Mouse (Mus musculus) kidney, adult 9 months (tissue): ENCODE measurements around the gene Togaram1.

ENCODE experiments used
- DNase-seq: peaks from one replicate; pipeline ENCODE4 v3.0.0; 2022

The Togaram1 gene

DNA sequence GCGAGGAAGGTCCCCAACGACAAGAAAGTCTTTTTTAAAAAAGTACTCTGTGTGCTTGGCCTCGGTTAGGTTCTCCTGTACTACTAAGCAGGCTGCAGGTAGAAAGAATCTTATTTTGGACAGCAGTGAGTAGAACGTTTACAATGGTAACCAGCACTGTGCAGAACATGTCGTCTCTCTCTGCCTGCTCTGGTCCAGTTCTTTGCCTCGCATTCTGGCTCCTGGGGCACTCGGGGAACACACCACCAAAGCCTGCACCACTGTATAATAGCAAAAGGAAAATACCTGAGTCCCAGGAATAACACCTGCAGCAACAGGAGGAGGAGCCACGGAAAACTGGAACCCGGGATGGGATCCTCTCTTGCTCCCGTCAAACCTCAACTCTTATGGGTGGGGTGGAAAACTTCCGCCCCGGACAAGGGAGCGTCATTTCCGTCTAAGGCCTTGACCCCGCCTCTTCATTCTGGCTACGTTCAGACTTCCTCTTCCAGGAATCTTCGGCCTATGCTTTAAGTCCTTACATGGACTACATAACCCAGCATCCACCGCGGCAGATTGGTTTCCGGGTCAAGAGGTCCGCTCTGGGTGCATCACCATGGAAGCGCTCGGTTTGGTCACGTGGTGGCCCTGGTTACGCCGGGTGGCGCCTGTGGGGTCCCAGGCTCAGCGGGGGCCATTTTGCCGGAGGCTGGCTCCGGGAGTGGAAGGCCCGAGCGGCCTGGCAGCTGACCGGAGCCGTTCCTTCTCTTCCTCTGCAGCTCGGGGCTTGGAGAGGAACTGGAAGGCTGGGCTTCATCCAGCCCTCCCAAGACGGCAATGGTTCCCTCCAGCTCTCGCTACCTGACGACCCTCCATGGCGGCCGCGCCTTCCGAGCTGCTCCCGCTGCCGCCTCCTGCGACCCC is at the start of gene Togaram1, which contains the start of gene Klhl28:
Gene Togaram1 (plus strand): TSS at position 681 of the 903 bp plus-strand sequence.
Gene Klhl28 (minus strand): TSS at position 411 of the 903 bp plus-strand sequence.
- peak; percentile 100 for DNase-seq

DNA sequence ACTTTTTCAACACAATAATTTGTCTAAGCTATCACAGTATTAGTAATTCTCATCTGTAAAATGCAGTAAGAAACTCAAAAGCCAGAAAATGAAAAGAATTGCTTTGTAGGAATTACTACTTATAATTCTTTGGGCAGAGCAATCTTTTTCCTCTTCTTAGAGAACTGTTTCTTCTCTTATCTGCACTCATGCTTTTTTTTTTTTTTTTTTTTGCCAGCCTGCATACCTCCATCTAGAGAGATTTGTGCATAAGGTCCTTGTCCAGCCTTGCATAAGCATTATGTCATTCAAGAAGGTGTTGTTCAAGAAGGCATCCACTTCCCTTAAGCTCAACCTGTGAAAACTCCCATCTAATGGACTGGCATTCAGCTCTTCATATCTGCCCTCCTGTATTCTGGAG is 48.9 kb upstream of the Togaram1 start:
- DNase-seq = no peak

DNA sequence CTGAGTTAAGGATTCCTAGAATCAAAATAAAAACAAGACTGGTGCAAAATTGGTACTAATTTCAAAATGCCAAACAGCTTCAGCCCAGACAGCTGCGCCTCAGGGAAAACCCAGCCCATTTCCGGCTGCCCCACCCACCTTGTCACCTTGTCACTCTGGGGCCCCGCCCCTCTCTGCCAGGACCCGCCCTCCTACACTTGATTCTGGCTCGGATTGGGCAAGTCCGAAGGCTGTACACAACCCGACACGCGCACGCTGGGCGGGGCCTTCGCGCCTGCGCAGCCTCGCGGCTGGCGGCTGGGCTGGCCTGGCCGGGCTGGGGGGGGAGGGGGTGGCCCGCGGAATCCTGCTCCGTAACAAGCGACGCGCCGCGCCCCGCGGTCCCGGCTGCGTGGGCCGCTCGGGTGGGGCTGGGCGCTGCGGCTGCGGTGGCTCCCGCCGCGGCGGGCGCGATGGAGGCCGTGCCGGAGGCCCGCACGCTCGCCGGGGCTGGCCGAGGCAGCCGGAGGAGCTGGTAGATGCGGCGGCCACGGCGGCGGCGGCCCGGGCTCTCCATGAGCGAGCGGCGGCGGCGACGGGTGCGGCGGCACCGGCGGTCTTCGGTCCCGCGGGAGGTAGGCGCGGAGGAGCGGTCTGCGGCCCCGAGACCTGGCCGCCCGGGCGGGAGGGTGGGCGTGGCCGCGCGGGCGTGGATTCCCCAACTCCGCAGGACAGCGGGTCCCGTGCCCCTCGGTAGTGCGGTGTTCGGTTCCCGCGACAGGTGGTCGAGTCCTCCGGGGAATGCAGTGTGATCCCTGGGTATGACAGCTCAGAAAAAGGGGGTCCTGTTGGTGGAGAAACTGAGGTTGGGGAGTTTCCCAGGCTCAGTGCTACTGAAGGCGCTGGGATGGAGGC is 47.8 kb upstream of the Togaram1 start, which contains the start of gene Gm527:
Gene Gm527 (plus strand): TSS at position 329 of the 894 bp plus-strand sequence.
- DNase-seq = peak; percentile 97

DNA sequence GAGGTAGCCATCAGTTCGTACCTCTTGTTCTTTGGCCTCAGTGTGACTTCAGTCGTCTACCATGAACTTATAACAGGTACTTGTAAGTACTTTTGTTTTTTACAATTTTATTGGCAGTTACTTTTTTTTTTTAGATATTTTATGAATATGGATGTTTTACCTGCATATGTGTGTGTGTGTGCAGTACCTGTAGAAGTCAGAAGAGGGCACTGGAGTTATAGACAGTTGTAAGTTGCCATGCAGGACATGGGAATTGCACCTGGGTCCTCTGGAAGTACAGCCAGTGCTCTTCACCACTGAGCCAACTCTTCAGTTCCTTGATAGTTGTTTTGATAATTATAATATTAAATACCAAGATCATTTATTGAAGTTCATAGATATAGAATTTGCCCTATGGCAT is 28.1 kb upstream of the Togaram1 start:
- peak; percentile 60 for DNase-seq

DNA sequence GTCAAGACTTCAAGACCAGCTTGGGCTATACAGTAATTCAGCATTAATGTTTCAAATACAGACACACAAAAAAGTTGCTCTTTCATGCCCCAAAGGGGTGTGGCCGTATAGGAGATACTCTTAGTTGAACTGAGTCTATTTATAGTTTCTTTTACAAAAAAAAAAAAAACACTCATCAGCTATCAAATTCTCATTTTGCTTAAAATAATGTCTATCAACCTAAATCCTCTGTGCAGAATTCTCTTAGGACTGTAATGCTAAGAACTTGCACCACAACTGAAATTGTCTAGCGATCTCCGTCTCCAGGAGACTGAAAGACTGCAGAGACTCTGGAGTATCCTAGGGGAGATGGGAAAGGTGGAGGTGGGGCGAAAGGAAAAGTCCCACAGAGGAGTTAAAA is 1.0 kb upstream of the Togaram1 start:
- DNase-seq = no peak

DNA sequence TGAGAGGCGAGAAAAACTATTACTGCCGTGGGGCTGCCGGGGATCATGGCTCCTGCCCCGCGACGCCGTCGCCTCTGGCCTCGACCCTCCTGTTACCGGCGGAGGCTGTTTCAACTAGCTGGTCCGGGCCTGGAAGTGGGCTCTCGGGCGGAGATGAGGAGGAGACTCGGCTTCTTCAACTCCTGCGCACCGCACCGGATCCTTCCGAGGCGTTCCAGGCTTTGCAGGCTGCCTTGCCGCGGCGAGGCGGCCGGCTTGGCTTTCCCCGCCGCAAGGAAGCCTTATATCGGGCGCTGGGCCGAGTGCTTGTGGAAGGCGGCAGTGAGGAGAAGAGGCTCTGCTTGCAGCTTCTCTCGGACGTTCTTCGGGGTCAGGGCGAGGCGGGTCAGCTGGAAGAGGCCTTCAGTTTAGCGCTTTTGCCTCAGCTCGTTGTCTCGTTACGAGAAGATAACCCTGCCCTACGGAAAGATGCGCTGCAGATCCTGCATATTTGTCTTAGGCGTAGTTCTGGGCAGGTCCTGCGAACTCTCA is 562 bp downstream of the Togaram1 start:
- no peak for DNase-seq

DNA sequence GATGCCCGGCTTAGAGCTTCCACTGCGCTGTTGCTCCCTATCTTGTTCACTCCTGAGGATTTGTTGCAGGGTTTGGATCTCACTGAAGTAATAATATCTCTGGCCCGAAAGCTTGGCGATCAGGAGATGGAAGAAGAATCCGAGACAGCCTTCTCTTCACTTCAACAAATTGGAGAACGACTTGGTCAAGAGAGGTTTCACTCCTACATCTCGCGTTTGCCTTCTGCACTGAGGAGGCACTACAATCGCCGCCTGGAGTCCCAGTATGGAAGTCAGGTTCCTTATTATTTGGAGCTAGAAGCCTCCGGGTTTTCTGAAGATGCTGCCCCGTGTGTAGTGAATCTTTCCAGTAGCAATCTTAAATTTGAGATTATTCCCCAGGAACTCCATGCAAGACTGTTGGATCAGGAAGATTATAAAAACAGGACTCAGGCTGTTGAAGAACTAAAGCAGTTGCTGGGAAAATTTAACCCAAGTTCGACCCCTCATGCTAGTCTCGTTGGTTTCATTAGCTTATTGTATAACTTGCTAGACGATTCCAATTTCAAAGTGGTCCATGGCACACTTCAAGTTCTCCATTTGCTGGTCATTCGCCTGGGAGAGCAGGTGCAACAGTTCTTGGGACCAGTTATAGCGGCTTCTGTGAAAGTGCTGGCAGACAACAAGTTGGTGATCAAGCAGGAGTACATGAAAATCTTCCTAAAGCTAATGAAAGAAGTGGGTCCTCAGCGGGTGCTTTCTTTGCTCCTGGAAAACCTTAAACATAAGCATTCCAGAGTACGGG is 1.2 kb downstream of the Togaram1 start:
- DNase-seq = no peak

DNA sequence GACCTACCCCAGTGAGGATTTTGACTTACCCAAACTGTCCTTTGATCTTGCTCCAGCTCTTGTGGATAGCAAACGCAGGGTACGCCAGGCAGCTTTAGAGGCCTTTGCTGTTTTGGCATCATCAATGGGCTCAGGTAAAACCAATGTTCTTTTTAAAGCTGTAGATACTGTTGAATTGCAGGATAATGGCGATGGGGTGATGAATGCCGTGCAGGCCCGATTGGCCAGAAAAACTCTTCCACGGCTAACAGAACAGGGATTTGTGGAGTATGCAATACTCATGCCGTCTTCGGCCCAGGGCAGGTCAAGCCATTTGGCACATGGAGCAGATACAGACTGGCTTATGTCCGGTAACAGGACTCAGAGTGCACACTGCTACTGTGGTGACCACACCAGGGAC is 1.9 kb downstream of the Togaram1 start:
- DNase-seq = peak; percentile 38

DNA sequence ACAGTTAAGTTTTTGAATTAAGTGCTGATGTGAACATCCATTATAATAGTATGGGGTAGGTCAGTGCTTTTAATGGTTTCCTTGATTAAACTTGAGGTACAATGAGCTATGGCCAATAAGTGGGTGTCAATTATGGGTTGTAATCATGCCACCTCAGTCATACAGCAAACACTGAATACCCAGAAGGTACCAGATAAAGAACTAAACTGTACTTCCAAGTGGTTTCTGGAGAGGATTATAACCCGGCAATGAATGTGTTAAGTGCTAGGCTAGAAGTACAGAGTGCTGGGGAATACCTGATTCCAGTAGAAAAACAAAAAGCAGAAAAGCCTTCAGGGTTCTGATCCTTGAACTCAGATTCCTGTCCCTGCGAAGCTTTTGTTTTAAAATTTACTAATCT is 2.5 kb downstream of the Togaram1 start:
- DNase-seq = no peak

DNA sequence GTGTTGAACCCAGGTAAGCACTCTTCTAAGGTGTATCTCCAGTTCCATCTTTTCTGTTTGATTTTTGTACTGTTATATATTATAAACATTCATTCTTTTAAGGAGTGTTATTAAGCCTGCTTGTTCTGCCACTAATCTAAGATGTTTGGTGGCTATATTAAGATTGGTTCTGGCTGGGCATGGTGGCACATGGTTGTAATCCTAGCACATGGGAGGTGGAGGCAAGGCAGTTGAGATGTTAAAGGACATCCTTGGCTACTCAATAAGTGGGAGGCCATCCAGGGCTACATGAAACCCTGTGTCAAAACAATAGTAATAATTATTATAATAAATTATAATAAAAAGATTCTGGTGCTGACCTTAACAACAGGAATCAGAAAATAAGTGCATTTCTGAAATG is 5.8 kb downstream of the Togaram1 start:
- DNase-seq = no peak

DNA sequence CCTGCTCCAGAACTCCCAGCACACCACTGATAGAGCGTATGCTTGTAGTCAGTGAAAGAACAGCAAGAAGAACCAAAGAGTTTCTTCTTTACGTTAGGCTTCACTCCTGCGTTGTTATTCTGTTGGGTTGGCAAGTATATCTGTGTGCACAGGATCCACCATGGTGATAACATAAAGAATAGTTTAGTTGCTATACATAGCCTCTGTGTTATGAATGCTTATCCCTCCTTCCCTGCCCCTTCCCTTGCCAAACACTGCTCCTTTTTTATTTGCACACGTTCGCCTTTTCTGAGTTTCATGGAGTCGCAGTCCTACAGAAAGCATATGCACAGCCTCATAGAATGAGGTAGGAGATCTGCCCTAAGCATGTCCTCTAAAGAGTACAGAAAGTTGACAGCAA is 6.5 kb downstream of the Togaram1 start:
- DNase-seq = no peak

DNA sequence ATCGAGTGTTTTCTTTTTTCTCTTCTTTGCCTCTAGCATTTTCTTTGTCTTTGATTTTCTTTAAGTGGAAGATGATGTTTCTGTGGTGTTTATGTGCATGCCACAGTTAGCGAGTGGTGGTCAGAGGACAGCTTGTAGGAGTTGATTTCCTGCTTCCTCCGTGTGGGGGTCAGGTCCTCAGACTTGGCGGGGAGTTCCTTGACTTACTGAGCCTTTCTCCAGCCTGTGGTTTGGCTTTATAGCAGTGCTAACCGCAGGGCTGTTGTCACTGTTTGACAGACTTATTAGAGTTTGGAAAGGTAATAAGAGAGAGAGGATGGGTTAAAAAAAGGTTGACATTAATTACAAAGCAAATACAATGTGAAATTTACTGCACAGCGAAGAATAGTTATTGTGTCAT is 10.0 kb downstream of the Togaram1 start:
- DNase-seq = no peak

DNA sequence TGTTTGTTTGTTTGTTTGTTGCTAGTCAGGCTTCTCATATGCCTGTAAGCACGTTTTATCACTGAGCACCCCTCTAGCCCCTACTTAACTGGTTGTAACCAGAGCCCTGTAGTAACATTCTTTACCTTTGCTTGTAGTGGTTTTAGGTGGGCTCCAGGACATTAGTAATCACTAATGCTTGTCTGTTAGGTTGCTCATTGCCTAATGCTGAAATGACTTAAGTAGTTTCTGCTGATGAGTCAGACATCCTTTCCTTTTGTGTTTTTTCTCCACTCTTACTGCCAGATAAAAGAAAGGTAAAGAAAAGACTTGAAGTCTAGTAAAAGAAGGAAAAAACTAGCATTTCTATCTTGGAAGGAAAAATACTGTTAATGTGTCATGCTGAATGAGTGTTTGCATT is 10.6 kb downstream of the Togaram1 start:
- no peak for DNase-seq

DNA sequence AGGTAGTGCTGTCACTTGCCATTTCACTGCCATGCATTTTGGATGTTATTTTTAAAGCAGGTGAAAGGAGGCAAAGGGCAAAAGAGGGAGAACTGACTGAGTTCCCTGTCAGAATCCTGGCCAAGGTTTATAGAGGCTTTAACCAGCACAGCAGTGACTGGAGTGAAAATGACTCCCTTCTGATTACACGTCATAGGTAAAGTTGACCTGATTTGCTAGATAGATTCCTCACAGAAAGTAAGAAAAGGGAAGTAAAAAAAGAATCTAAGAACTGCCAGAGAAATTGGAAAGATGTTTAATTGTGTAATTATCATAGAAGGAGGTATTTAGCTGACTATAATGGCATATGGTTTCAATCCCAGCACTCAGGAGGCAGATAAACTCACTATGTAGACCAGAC is 11.9 kb downstream of the Togaram1 start:
- no peak for DNase-seq

DNA sequence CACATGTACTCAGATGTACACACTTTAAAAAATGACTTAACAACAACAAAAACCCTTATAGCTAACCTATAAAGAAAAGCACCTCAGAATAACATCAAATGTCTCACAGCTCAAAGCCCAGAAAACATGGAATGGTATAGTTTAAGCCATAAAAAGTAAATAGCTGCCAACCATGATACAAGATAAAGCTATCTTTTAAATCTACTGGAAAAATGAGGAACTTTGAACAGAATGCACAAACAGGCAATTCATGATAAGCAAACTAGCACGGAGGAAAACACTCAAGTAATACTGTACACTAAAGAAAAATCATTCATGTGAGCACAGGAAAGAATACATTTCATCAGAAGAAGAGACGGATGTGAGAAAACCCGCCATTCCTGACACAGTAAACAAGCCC is 42.1 kb downstream of the Togaram1 start:
- DNase-seq = no peak

DNA sequence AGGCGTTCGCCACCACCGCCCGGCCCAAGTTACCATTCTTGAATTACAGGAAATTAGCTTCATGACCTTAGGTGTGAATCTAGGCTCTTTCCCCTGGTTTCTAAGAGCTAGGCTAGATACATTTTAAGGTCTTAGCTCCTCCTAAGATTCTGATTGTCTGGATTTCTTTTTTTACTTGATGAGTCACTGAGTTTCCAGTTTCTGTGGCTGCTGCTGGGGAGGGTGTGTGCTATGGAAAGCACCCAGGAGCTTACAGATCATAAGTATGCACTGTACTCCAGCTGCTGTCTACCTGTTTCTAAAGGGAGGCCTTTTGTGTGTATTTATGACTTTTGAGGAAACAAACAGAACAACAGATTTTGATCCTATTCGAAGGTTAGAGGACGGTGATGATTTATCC is 57.2 kb downstream of the Togaram1 start:
- no peak for DNase-seq

DNA sequence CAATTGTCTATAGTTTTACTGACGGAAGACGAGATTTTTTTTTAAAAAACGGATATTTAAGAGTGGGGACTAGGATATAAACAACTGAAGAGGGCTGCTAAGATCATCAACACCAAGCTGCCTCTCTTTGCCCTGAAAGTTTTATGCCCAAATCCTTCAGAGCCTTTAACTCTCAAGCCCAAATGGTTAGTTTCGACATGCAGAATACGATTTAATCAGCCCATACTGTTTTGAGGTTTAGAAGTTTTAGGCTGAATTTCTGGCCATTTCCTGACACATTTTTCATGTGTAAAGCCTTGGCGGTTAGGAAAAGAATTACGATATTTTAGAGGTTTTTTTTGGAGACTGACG is 70.2 kb downstream of the Togaram1 start:
- DNase-seq = no peak

DNA sequence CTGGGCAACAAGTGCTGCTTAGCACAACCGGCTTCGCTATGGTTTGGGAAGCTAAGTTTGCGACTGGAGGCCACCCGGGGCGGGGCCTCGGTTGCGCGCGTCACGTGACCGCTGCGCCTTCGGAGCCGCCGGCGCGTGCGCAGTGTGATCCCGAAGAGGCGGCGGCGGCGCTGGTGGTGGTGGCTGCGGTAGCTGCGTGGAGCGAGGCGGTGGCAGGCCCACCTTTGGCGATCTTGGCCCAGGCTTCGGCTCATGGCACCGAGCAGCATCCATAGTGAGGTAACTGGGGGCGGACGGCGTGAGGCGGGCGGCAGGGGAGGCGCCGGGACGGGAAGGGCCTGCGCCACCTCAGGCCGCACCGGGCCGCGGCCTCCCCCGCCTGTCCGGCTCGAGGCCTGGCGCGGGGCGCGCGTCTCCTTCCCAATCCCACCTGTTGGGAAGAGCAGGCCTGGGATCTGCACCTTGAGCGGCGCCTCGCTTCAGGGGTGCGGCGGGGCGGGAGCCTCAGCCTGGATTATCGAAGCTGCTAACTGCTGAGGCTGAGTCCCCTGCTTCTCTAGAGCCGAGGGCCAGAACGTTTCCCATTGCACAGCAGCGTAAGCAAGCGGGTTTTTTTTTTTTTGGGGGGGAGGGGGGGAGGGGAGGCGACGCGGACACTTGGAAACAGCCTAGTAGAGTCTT is 70.7 kb downstream of the Togaram1 start, which contains the start of gene Prpf39:
Gene Prpf39 (plus strand): TSS at position 144 of the 681 bp plus-strand sequence.
- DNase-seq = peak; percentile 91

DNA sequence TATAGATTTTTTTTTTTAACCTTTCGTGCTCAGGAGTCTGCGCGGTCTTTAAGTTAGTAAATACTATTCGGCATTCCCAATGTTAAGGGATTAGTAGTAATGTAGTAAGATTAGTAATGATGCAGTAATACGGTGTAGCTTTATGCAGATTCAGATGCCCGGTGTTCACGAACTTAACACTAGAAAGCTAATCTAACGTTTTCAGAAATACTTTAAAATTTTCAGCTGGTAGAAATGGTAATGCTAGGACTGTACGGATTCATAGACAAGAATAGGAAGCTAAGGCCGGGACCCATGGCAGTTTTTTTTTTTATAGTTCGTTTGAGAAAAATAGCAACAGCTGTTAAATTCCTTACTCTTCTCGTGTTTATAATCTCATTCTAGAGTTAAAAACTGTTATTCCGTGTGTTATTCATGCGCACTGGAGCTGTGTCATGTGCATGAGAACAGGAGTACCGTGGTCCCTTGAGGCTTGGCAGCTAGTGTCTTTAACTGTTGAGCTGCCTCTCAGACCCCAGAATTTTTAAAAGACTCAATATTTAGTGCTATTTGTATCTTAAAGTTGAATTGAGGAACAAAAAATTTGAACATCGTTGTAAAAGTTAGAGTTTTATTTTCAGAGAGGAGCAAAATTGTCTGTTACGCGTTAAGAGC is 71.4 kb downstream of the Togaram1 start:
- DNase-seq = no peak

DNA sequence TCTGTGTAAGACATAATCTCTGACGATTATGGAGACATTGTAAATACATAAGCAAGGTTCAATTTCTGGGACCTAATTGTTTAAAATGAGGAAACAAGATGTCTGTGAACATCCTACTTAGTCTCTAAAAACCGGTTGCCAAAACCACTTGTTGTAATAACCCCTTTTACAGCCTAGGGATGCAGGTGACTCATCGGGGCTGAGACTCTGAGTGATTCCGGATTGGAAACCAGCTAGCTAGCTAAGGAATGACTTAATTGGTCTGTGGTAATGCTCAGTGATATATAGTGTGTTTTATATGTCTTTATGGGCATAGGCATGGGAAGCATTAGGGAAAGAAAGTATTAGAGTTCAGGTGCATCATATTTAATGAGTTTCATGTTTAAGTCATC is 71.9 kb downstream of the Togaram1 start:
- DNase-seq = no peak

DNA sequence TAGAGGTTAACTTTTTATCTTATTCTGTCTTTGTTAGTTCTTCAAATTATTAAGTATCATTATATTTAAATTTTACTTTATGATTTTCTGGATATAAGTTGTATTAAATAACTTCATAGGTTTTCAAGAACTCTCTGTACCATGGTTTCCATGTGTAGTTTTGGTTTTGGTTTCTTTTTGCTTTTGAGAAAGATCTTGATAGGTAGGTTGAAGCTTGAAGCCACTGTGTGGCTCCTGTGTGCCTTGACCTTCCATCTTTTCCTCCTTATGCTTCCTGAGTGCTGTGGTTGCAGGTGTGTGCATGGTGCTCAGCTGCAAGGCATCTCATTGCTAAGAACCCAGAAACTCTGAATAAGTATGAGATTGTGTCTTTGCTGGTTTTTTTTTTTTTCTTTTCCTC is 83.2 kb downstream of the Togaram1 start:
- no peak for DNase-seq
